Mouse (Mus musculus) MEL (cell line): ENCODE measurements at regions not wholly inside any gene's neighbourhood (a gene's known extent, or its start where the extent isn't known, plus 50 kb on each side); places are given as distances from the start of the nearest gene placed in this dataset.

ENCODE experiments used
- BHLHE40 ChIP-seq: IDR thresholded peaks from 2 replicates; pipeline ENCODE4 v1.6.1; 2012; ENCODE audit warnings: low read depth, mild to moderate bottlenecking, inconsistent platforms, low read length, improper control_type of control experiment, borderline replicate concordance
- CTCF ChIP-seq, 3 experiments: IDR thresholded peaks in 2 of 3; conservative IDR thresholded peaks in 1 of 3; 2 replicates each; pipeline ENCODE4 v1.5.1; 2011 to 2012; ENCODE audit warnings: low read length in 3 of 3, low read depth in 2 of 3, mild to moderate bottlenecking in 2 of 3, improper control_type of control experiment in 1 of 3, inconsistent platforms in 1 of 3, mixed read lengths in 1 of 3, moderate library complexity in 1 of 3; ENCODE audit not compliant: control insufficient read depth in 1 of 3, insufficient read depth in 1 of 3, poor library complexity in 1 of 3, severe bottlenecking in 1 of 3
- EP300 ChIP-seq, 2 experiments: IDR thresholded peaks; 2 replicates each; pipeline ENCODE4 v1.6.1; 2011; ENCODE audit warnings: improper control_type of control experiment in 2 of 2, low read length in 2 of 2, low read depth in 1 of 2, mild to moderate bottlenecking in 1 of 2
- ETS1 ChIP-seq: IDR thresholded peaks from 2 replicates; pipeline ENCODE4 v1.6.1; 2012; ENCODE audit warnings: low read depth, mild to moderate bottlenecking, inconsistent platforms, low read length, improper control_type of control experiment, moderate library complexity
- JUND ChIP-seq: IDR thresholded peaks from 2 replicates; pipeline ENCODE4 v1.6.1; 2011; ENCODE audit warnings: low read depth, mild to moderate bottlenecking, improper control_type of control experiment, low read length
- MAZ ChIP-seq: IDR thresholded peaks from 2 replicates; pipeline ENCODE4 v1.6.1; 2012; ENCODE audit warnings: low read depth, mild to moderate bottlenecking, inconsistent platforms, low read length, improper control_type of control experiment
- MEF2A ChIP-seq: IDR thresholded peaks from 2 replicates; pipeline ENCODE4 v1.6.1; 2014; ENCODE audit warnings: low read depth, mild to moderate bottlenecking, inconsistent platforms, low read length, improper control_type of control experiment; ENCODE audit not compliant: poor library complexity, insufficient replicate concordance, severe bottlenecking; ENCODE audit errors: extremely low read depth
- MYC ChIP-seq: IDR thresholded peaks from 2 replicates; pipeline ENCODE4 v1.6.1; 2011; ENCODE audit warnings: low read depth, mild to moderate bottlenecking, low read length, improper control_type of control experiment, moderate library complexity
- POLR2A ChIP-seq, 2 experiments: IDR thresholded peaks; 2 replicates each; pipeline ENCODE4 v1.6.1; 2011 to 2012; ENCODE audit warnings: low read length in 2 of 2, mild to moderate bottlenecking in 2 of 2, control low read depth in 1 of 2, improper control_type of control experiment in 1 of 2, low read depth in 1 of 2, moderate library complexity in 1 of 2; ENCODE audit not compliant: control insufficient read depth in 1 of 2, insufficient read depth in 1 of 2, poor library complexity in 1 of 2
- POLR2AphosphoS2 ChIP-seq: IDR thresholded peaks from 2 replicates; pipeline ENCODE4 v1.6.1; 2011; ENCODE audit warnings: low read length, improper control_type of control experiment
- SMC3 ChIP-seq: IDR thresholded peaks from 2 replicates; pipeline ENCODE4 v1.6.1; 2011; ENCODE audit warnings: low read depth, low read length, improper control_type of control experiment
- TAL1 ChIP-seq: IDR thresholded peaks from 2 replicates; pipeline ENCODE4 v1.6.1; 2012; ENCODE audit warnings: mild to moderate bottlenecking, inconsistent platforms, low read length, moderate library complexity, mixed read lengths
- TBP ChIP-seq: IDR thresholded peaks from 2 replicates; pipeline ENCODE4 v1.8.0; 2011; ENCODE audit warnings: low read depth, low read length, improper control_type of control experiment
- USF1 ChIP-seq: IDR thresholded peaks from 2 replicates; pipeline ENCODE4 v1.6.1; 2014; ENCODE audit warnings: low read depth, mild to moderate bottlenecking, inconsistent platforms, low read length, improper control_type of control experiment, moderate library complexity

DNA sequence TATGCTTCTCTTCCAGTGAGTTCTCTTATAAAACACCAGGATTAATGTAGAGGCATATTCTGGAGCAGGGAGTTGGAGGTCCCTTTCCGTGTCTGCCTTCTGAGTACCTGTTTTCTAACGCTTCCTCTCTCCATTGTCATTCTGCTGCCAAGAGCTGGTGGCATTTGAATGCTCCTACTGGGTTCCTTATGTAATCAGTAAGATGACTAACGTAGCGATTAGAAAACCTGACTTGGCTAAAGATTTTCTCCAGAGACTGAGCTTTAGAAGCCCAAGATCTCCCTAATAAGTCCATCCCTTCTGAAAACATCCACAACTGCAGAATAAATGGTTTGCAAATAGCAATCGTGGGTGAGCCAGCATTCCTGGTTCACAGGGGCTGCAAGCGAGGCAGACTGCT is 174.5 kb downstream of the Dhx15 start:
- no peak for TF ChIP-seq CTCF (IDR thresholded peaks at IDR 0.05 in 2 of 3, conservative IDR thresholded peaks at IDR 0.05 in 1 of 3; ENCODE audit: control insufficient read depth in 1 of 3, insufficient read depth in 1 of 3, low read depth in 2 of 3, low read length in 3 of 3, poor library complexity in 1 of 3, severe bottlenecking in 1 of 3)
- no peak for TF ChIP-seq MAZ
- no peak for TF ChIP-seq ETS1
- TF ChIP-seq POLR2A (IDR thresholded peaks at IDR 0.05; ENCODE audit: control insufficient read depth in 1 of 2, insufficient read depth in 1 of 2, low read depth in 1 of 2, low read length in 2 of 2, poor library complexity in 1 of 2) = no peak
- no peak for TF ChIP-seq JUND
- no peak for TF ChIP-seq SMC3
- no peak for TF ChIP-seq POLR2AphosphoS2
- no peak for TF ChIP-seq EP300 (IDR thresholded peaks at IDR 0.05; ENCODE audit: low read depth in 1 of 2, low read length in 2 of 2)
- TF ChIP-seq USF1 = no peak
- no peak for TF ChIP-seq MYC
- no peak for TF ChIP-seq BHLHE40
- no peak for TF ChIP-seq MEF2A
- no peak for TF ChIP-seq TBP
- TF ChIP-seq TAL1 = no peak
